Mouse (Mus musculus) brain, embryonic 14.5 days (tissue): ENCODE measurements around the gene Mef2a. TPM values are rescaled to one million over a fixed set of nuclear protein-coding genes. Genes with fewer than 3 reads are reported as not detected.
A peak's percentile ranks its signal among the peaks of the same experiment; 100 is the strongest.

Experiments
- DNase-seq: peaks from one replicate; pipeline ENCODE4 v3.0.0-alpha.2; 2011; ENCODE audit warnings: low read depth
- CTCF ChIP-seq: fragments of 200-500 bp; IDR thresholded peaks from 2 replicates; pipeline ENCODE4 v1.5.1; 2012; ENCODE audit warnings: inconsistent platforms, mild to moderate bottlenecking, moderate library complexity, borderline replicate concordance; ENCODE audit not compliant: insufficient read depth, insufficient read length; ENCODE audit errors: extremely low read depth
- POLR2A ChIP-seq: fragments of 200-500 bp; IDR thresholded peaks from 2 replicates; pipeline ENCODE4 v1.6.1; 2012; ENCODE audit warnings: mild to moderate bottlenecking, inconsistent platforms, borderline replicate concordance; ENCODE audit not compliant: poor library complexity, insufficient read depth, insufficient read length, severe bottlenecking; ENCODE audit errors: extremely low read depth
- polyA plus RNA-seq: library from polyadenylated mRNA; depleted of rRNA; stranded (reverse); fragments of >200 nt; gene quantifications from 2 replicates; pipeline ENCODE4 v1.2.3, GENCODE M21; 2012; rRNA removed

The Mef2a gene
- 34.7 and 41.6 TPM in 2 replicates for polyA plus RNA-seq

GRCm38 (mm10) chr7:67372729-67373583 lies at the start of gene Mef2a:
Mef2a (minus strand) TSS chr7:67372858.
- TF ChIP-seq POLR2A (peak; percentile 97), CTCF (no peak)
- peak; percentile 98 for DNase-seq

- peak; percentile 92 for DNase-seq
- TF ChIP-seq POLR2A: no peak
- TF ChIP-seq CTCF: no peak
Observed at GRCm38 (mm10) chr7:67421476-67422186, 49.0 kb upstream of the Mef2a start.

DNA sequence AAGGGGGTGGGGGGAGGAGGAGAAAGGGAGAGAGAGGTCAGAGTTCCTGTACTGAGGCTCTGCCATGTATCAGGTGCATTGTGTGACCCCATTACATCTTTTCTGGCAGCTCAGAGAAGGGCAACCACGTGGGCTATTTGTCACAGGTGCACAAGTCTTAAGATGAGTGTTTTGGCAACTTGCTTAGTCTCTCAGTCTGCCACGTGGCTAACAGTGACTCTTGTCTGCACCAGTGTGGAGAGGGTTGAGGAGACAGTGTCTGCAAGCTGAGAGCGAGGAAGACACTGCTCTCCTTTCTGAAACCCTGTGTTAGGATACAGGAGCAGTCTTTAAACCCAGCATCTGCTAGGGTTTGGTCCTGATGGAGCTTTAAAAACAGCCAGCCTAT lies 48.4 kb upstream of the Mef2a start:
- TF ChIP-seq POLR2A: no peak
- no peak for TF ChIP-seq CTCF
- DNase-seq: peak; percentile 39

- TF ChIP-seq CTCF (no peak), POLR2A (no peak)
- no peak for DNase-seq
Observed at GRCm38 (mm10) chr7:67419591-67420314, 47.1 kb upstream of the Mef2a start.

GRCm38 (mm10) chr7:67418122-67418521 lies 45.5 kb upstream of the Mef2a start:
- DNase-seq: no peak
- TF ChIP-seq POLR2A (no peak), CTCF (no peak)

- DNase-seq: peak; percentile 69
- TF ChIP-seq CTCF (no peak), POLR2A (no peak)
Observed at GRCm38 (mm10) chr7:67414766-67415165, 42.1 kb upstream of the Mef2a start.

GRCm38 (mm10) chr7:67412686-67413085 lies 40.0 kb upstream of the Mef2a start:
- TF ChIP-seq POLR2A (no peak), CTCF (no peak)
- no peak for DNase-seq

DNA sequence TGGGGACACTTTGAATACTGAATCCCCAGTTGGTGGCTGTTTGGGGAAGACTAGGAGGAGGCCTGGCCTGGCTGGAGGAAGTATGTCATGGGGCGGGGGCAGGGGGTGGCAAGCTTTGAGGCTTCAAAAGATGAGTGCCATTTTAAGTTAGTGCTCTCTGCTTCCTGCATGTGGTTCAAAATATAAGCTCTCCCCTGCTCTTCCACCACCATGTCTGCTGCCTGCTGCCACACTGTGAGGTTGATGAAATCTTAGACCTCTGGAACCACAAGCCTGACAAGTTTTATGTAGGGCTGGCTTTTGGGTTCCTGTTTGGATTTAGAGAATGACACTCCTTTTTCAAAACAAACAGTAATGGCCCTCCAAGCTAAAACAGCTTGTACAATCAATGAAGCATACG lies 34.4 kb upstream of the Mef2a start:
- TF ChIP-seq CTCF (no peak), POLR2A (no peak)
- DNase-seq: no peak

GRCm38 (mm10) chr7:67404176-67404575 lies 31.5 kb upstream of the Mef2a start:
- no peak for DNase-seq
- no peak for TF ChIP-seq POLR2A
- TF ChIP-seq CTCF: no peak

DNA sequence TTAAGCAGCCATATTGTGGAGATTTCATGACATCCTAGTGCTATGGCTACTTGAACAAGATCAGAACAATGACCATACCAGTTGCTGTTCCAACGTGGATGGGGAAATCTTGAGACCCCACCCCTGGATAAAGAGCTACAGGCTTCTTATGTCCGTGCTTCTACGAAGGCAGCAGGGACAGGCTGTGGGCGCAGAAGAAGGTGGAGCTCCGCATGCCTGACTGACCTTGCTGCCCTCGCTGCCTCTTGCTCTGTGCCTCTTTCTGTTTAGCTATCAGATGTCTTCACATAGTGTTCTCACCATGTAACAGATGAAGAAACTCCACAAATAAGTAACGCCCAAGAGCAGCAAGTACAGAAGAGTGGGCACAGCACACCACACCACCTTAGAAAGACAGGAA lies 29.7 kb upstream of the Mef2a start:
- no peak for TF ChIP-seq CTCF
- no peak for TF ChIP-seq POLR2A
- no peak for DNase-seq

DNA sequence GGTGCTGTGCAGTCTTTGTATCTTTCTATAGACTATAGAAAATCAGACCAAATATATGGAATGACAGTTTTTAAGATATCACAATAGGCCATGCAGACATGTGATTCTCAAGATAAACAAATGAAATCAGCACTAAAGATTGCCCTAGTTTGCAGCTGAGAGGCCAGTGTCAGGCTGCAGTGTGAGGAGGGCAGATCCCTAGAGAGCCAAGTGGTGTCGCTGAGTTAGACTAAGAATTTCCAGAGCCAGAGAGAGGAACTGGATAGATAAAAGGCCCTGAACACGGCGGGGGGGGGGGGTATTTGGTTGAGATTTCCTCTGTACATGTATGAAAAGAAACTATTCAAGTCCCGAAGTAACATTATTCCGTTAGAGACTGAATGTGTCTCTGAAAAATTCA lies 28.7 kb upstream of the Mef2a start:
- DNase-seq: peak; percentile 22
- TF ChIP-seq POLR2A (no peak), CTCF (no peak)
